Mouse (Mus musculus): ENCODE results near the gene Fyn. TPM values are rescaled to one million over a fixed set of nuclear protein-coding genes. Genes with fewer than 3 reads are reported as not detected.

Fyn gene
- polyA plus RNA-seq, 1 experiment from 2014 or later, result 15.1 TPM

DNA sequence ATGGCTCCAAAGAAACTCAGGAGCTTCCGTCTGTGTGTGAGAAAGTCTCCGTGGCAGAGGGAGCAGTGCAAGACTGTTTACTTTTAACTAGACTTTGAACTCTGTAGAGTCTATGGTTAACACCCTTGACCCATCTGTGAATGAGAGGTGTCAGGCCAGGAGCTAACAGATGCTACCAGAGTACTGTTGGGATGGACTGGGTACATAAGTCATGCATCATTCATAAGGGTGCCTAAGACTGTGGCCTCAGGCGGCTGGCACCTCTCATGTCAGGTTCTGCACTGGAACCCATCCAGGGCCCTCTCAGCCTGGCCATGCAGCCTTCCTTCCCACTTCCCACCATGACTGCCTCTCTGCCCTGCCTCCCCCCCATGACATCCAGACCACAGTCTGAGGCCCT, 166.7 kb downstream of the Fyn start:
- H3K36me3 ChIP-seq, result peaks cover 27% of the 10 kb centered on the region
- peaks cover 4% of the 10 kb centered on the region; the same call in 1 of the 2 replicates for H3K4me1 ChIP-seq
- no peaks in the 10 kb centered on the region for H3K9me3 ChIP-seq (replicated peaks)
- H3K4me3 ChIP-seq, result no peak overlapping the region
- WGBS (ENCODE audit: insufficient replicate concordance), result 75% methylated on average over 3 of the region's 3 CpGs
- no peak overlapping the region for H3K27ac ChIP-seq
- no peak overlapping the region for H3K9ac ChIP-seq
- no peak for ATAC-seq
- H3K27me3 ChIP-seq (replicated peaks), result no peaks in the 10 kb centered on the region
- no peak overlapping the region for H3K4me2 ChIP-seq

DNA sequence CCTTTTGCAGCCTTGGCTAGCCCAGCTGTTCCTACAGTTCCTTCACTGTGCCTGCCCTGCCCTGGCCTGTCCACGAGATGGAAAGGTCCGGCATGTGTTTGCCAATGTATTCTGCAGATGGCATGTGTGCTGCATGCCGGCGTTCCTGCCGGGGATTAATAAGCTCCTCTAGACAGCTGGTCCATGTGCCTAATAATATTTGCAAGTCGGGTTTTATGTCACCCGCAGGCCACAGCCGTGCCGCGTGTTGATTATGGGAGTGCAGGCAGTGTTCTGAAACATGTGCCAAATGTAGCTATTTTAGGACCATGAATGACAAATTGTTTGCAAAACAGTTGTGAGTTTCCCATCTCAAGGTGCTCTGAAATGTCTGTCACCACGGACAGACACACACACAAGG, 167.6 kb downstream of the Fyn start:
- Histone ChIP-seq H3K9me3 (replicated peaks) (no peaks in the 10 kb centered on the region), H3K36me3 (peaks cover 27% of the 10 kb centered on the region), H3K4me2 (no peak overlapping the region), H3K4me1 (peaks cover 5% of the 10 kb centered on the region; the same call in 1 of the 2 replicates), H3K27me3 (replicated peaks) (no peaks in the 10 kb centered on the region), H3K9ac (no peak overlapping the region), H3K27ac (no peak overlapping the region), H3K4me3 (no peak overlapping the region)
- ATAC-seq, result no peak
- WGBS (ENCODE audit: insufficient replicate concordance), result 87% methylated on average over 11 of the region's 11 CpGs

DNA sequence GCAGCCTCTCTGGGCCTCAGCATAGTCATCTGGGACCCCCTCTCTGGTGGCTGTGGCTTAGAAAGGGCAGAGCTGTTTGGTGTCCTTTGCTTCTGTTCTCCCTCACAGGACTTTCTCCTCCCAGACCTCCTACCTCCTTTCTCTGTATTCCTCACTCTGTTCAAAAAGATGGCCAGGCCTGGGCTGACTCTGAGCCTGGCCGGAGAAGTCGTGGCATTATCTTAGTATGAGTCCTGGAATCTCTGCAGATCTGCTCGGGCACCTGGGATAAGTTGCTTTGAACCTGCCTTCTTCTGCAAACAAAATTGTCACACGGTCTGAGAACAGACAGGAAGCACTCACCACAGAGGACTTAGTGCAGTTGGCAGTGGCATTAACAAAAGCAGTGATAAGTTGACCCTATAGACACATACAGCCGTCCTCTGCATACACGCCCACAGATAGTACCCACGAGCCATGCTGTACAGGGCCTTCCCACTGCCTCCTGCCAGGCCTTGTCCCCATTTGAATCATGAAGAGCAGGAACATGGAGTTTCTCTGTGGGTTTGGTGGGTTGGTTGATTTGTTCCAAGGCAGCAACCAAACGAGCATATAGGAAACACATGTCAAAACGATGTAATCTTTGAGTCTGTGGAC, 171.5 kb downstream of the Fyn start:
- no peak overlapping the region for H3K4me2 ChIP-seq
- no peak for ATAC-seq
- peaks cover 23% of the 10 kb centered on the region for H3K36me3 ChIP-seq
- WGBS (ENCODE audit: insufficient replicate concordance), result 51% methylated on average over 9 of the region's 9 CpGs
- no peak overlapping the region for H3K9ac ChIP-seq
- no peaks in the 10 kb centered on the region for H3K27me3 ChIP-seq (replicated peaks)
- no peak overlapping the region for H3K4me3 ChIP-seq
- no peaks in the 10 kb centered on the region for H3K9me3 ChIP-seq (replicated peaks)
- H3K4me1 ChIP-seq, result peaks cover 5% of the 10 kb centered on the region; the same call in 1 of the 2 replicates
- no peak overlapping the region for H3K27ac ChIP-seq

DNA sequence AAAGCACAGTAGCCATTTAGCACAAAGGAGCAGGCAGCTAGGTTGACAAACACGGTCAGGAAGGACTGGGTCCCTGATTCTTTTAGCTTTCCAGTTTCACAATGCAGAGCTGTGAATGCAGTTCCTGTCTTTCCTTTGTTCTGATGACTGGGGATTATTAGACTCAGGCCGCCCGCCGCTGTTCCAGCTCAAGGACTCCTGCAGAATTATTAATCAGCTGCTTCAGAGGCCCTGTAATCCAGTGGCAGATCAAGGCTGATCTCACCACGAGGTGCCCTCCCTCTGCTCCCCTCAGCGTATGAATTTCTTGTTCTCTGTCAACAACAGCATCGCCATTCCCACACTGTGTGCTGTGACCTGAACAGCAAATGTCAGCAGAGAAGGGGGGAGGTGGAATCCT, 172.3 kb downstream of the Fyn start:
- H3K4me1 ChIP-seq, result peaks cover 5% of the 10 kb centered on the region; the same call in 1 of the 2 replicates
- H3K9ac ChIP-seq, result no peak overlapping the region
- peaks cover 24% of the 10 kb centered on the region for H3K36me3 ChIP-seq
- ATAC-seq, result no peak
- 55% methylated on average over 7 of the region's 7 CpGs for WGBS (ENCODE audit: insufficient replicate concordance)
- H3K27ac ChIP-seq, result no peak overlapping the region
- no peaks in the 10 kb centered on the region for H3K9me3 ChIP-seq (replicated peaks)
- no peak overlapping the region for H3K4me2 ChIP-seq
- no peaks in the 10 kb centered on the region for H3K27me3 ChIP-seq (replicated peaks)
- H3K4me3 ChIP-seq, result no peak overlapping the region

DNA sequence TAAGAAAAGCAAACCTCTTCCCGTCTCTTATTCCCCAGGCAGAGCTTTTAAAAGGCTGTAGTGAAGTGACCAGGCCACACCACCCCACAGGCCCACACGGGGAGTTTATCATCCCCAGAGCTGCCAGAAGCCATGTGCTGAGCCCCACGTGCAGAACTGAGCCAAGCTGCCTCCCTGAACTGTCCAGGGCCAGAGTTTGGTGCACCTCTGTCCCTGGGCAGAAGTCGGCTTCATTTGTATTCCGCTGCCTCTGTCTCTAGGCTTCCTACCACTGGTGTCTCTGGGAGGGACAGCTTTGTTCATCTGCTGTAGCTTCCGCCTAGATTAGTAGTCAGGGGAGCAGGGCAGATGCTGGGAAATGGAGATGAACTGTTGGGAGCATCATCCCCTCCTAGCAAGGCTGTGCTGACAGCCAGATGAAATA, 172.8 kb downstream of the Fyn start:
- Histone ChIP-seq H3K4me2 (no peak overlapping the region), H3K4me3 (no peak overlapping the region), H3K4me1 (peaks cover 5% of the 10 kb centered on the region; the same call in 1 of the 2 replicates), H3K9ac (no peak overlapping the region), H3K27ac (no peak overlapping the region), H3K9me3 (replicated peaks) (no peaks in the 10 kb centered on the region), H3K27me3 (replicated peaks) (no peaks in the 10 kb centered on the region), H3K36me3 (peaks cover 24% of the 10 kb centered on the region)
- WGBS (ENCODE audit: insufficient replicate concordance), result 65% methylated on average over 6 of the region's 6 CpGs
- ATAC-seq, result no peak

DNA sequence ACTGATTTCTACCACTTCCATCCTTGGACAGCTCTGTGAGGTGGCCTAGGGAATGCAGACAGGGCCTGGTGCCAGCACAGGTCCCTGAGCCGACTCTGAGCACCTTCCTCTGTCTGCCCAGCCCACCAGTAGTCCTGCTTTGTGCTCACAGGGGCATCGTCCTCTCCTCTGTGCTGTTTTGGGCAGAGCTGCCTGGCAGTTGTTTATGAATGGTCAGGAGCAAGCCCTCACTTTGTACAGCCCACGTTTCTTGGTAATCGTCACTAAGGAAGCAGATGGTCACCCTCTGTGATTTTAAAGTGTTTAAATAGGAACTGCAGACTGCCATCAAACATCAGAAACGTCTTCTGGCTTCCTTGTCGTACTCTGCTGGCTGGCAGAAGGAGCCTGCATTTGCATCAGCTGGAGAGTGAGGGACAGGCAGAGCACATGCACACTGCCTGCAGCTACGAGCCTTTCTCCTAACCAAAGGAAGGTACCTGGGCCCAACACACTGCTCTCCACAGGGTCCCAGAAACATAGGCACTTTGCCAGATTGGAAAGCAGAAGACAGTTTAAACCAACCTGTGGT, 173.4 kb downstream of the Fyn start:
- Histone ChIP-seq H3K36me3 (peaks cover 23% of the 10 kb centered on the region), H3K4me3 (no peak overlapping the region), H3K27me3 (replicated peaks) (no peaks in the 10 kb centered on the region), H3K27ac (no peak overlapping the region), H3K4me1 (peaks cover 5% of the 10 kb centered on the region; the same call in 1 of the 2 replicates), H3K4me2 (no peak overlapping the region), H3K9ac (no peak overlapping the region), H3K9me3 (replicated peaks) (no peaks in the 10 kb centered on the region)
- 55% methylated on average over 7 of the region's 7 CpGs for WGBS (ENCODE audit: insufficient replicate concordance)
- ATAC-seq, result no peak

DNA sequence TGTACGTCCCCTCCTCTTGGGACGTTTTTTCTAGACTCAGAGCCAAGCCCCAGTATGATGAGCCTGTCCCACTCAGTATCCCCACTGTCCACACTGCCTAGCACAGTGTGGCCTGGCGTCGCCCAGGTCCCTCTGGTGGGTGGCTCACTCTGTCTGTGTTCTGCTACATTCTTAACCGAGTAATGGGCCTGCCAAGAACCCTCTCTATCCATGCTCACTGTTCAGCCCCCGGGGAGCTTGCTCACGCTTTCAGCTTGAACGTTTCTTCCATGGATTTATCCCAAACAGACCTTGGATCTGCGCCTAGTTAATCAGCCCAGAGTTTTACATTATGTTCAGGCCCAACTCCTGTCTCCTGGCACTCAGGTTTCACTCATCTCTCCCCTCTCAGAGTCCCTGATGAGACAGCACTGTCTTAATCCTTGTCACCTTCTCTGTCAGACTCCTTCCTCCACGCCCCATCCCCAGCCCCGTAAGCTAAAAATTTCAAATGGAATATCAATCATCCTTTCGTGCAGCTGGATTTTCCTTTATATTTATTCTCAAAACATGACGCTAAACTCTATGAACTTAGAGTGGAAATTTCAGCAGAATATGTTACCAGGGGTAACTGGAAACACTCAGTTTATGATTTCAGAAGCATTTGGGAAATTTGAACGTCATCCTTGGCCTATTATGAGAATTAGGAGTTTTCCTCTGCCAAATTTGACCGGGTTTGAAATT, 174.0 kb downstream of the Fyn start:
- Histone ChIP-seq H3K9ac (no peak overlapping the region), H3K4me2 (no peak overlapping the region), H3K27me3 (replicated peaks) (no peaks in the 10 kb centered on the region), H3K9me3 (replicated peaks) (no peaks in the 10 kb centered on the region), H3K4me3 (no peak overlapping the region), H3K36me3 (peaks cover 18% of the 10 kb centered on the region), H3K4me1 (peaks cover 5% of the 10 kb centered on the region; the same call in 1 of the 2 replicates), H3K27ac (no peak overlapping the region)
- 79% methylated on average over 15 of the region's 15 CpGs for WGBS (ENCODE audit: insufficient replicate concordance)
- ATAC-seq, result no peak

DNA sequence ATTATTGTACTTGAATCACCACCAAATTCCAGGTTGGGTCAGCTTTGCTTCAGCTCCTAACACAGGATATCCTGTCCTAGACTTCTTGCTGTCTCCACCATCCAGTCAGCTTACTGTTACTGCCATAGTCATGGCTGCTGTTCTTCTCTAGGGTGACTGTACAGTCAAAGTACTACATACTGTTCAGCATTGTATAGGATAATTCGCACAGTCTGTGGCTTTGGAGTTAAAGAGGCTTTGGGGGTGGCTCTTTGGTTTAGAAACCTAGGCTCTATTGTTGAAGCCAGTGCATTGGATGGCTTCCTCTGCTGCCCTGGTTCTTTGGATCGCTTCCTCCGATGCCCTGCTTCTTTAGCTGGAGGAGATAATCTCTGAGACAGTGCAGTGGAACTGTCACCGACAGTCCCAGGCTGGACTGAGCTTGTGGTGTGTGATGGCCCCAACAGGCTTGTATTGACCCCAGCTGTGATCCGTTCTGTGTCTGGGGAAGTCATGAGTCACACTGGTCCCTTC, 174.7 kb downstream of the Fyn start:
- Histone ChIP-seq H3K9ac (no peak overlapping the region), H3K4me2 (no peak overlapping the region), H3K4me3 (no peak overlapping the region), H3K27me3 (replicated peaks) (no peaks in the 10 kb centered on the region), H3K4me1 (peaks cover 5% of the 10 kb centered on the region; the same call in 1 of the 2 replicates), H3K9me3 (replicated peaks) (no peaks in the 10 kb centered on the region), H3K36me3 (peaks cover 18% of the 10 kb centered on the region), H3K27ac (no peak overlapping the region)
- 77% methylated on average over 5 of the region's 5 CpGs for WGBS (ENCODE audit: insufficient replicate concordance)
- no peak for ATAC-seq

DNA sequence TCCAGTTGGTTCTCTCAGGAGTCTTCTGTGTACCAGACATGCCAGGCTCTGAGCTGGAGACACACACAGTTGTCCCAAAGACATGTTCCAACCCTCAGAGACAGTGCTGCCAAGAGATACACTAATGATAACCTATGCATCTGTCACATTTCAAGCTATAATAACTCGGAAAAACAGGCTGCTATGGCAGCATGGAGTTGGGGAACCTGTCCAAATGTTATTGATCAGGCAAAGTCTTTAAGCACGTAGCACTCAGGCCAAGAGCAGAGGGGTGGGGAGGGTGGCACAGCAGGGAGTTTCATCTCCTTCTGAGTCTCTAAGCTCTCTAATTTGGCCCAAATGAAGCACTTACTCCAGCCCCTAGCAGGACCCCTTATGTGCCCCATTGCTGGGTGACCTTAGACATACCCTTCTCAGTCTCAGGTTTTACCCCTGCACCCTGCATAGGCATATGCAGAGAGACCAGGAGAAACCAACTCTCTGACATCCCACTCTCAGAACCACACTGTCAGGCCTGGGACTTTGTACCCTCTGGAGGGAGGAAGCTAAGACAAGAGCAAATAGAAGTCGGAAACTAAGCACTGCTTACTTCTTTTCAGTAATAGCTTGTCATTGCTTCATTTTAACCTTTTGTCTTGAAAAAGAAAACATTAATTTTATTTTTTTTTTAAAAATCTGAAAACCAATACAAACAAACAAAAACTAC, 178.9 kb downstream of the Fyn start:
- 64% methylated on average over 3 of the region's 3 CpGs for WGBS (ENCODE audit: insufficient replicate concordance)
- Histone ChIP-seq H3K27me3 (replicated peaks) (no peaks in the 10 kb centered on the region), H3K4me2 (no peak overlapping the region), H3K4me1 (no peaks in the 10 kb centered on the region), H3K9me3 (replicated peaks) (no peaks in the 10 kb centered on the region), H3K9ac (no peak overlapping the region), H3K4me3 (no peak overlapping the region), H3K36me3 (peaks cover 21% of the 10 kb centered on the region), H3K27ac (no peak overlapping the region)
- ATAC-seq, result no peak

DNA sequence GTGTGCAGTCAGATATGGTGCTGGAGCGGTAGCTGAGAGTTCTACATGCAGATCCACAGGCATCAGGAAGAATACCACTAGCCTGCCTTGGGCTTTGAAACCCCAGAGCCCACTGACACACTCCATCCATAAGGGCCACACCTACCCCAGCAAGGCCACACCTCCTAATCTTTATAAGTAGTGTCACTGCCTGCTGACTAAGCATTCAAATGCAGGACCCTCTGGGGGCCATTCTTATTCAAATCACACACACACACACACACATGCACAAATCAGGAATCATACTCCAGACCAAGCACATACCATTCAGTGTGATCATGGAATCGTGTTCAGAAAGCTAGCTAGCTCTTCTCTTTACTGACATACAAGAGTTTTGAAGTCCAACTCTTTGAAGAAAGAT, 182.1 kb downstream of the Fyn start:
- 83% methylated on average over 2 of the region's 2 CpGs for WGBS (ENCODE audit: insufficient replicate concordance)
- peaks cover 17% of the 10 kb centered on the region for H3K4me1 ChIP-seq

DNA sequence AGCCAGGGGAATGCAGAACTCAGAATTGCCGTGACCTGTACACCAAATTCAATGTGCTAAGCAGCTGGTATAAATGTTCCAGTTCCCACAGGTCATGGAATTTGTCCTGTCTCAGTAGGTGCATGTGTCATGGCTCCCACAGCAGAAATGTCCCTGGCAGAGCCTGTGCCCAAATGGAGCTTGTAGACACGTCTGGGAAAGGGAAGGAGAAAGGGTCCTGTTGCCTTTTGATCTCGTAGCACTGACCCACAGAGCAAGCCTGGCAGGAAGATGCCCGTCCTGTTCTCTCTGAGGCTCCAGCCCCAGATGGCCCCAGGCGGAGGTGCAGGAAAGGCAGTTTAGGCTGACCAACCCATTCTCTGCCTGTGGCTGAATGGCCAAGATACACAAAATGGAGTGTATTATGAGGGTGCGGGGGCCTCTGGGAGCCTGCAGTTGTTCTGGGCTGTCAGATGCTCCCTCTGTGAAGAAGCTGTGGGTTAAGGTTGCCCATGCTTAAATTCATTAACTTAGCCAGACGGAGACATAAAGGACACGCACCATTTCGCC, 183.1 kb downstream of the Fyn start:
- H3K4me1 ChIP-seq, result peaks cover 25% of the 10 kb centered on the region
- 75% methylated on average over 9 of the region's 9 CpGs for WGBS (ENCODE audit: insufficient replicate concordance)
- no peaks in the 10 kb centered on the region for H3K27me3 ChIP-seq (replicated peaks)
- no peak overlapping the region for H3K27ac ChIP-seq
- no peak overlapping the region for H3K4me3 ChIP-seq
- H3K36me3 ChIP-seq, result peaks cover 8% of the 10 kb centered on the region
- no peak overlapping the region for H3K9ac ChIP-seq
- ATAC-seq, result no peak
- H3K9me3 ChIP-seq (replicated peaks), result no peaks in the 10 kb centered on the region
- H3K4me2 ChIP-seq, result no peak overlapping the region

More for the DNA sequence above, 182.1 kb downstream of the Fyn start:
- Histone ChIP-seq H3K36me3 (peaks cover 8% of the 10 kb centered on the region), H3K27ac (no peak overlapping the region), H3K9me3 (replicated peaks) (no peaks in the 10 kb centered on the region), H3K27me3 (replicated peaks) (no peaks in the 10 kb centered on the region), H3K4me2 (no peak overlapping the region), H3K4me3 (no peak overlapping the region), H3K9ac (no peak overlapping the region)
- no peak for ATAC-seq
